Mouse (Mus musculus) gastrocnemius, adult 2 months (tissue): Measurements from ENCODE around the gene Npas2. TPM values are rescaled to one million over a fixed set of nuclear protein-coding genes. Genes with fewer than 3 reads are reported as not detected.

Experiments used
- DNase-seq: peaks from one replicate; pipeline ENCODE4 v3.0.0; 2022
- H3K27ac ChIP-seq: fragments of 200-600 bp; 2 replicates; pipeline ENCODE4 v1.8.1; 2022; ENCODE audit warnings: mild to moderate bottlenecking
- H3K4me3 ChIP-seq: fragments of 200-600 bp; 2 replicates; pipeline ENCODE4 v1.8.1; 2022; ENCODE audit warnings: mild to moderate bottlenecking, moderate library complexity
- CTCF ChIP-seq: fragments of 200-600 bp; IDR thresholded peaks from 2 replicates; pipeline ENCODE4 v1.8.1; 2022; ENCODE audit warnings: antibody characterized with exemption, mild to moderate bottlenecking, moderate library complexity
- intact Hi-C: fragments of 180-260 bp; cut with DNase I; formaldehyde crosslinking; loops from one replicate; pipeline ENCODE4 v1.15.1; 2025
- total RNA-seq, 2 experiments: library from RNA; stranded (reverse); gene quantifications; 2 replicates each; pipeline ENCODE4 v1.2.3; 2021

The Npas2 gene
- total RNA-seq, 2 experiments from 2014 or later, result 0.51 to 4.4 TPM

DNA sequence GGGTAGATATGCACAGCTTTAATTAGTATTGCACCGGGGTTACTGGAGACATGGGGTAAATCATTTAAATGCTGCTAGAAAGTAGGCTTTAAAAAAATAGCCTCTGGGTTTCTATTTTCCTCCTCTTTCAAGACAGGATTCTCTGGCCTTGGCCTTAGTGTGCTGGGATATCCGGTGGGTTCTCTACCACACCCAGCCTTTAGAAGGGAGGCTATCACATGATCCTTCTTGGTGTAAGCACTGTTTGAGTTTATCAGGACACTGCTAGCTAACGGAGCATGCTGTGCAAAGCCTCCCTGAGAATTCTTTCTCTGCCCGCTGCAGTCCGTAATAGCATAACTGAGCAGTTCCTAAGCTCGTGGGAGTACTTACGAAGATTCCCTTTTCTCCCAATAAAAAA, 155.9 kb downstream of the Npas2 start:
- H3K4me3 ChIP-seq, result no peak overlapping the region
- peak overlapping the region; percentile 61 for H3K27ac ChIP-seq
- no peak for TF ChIP-seq CTCF
- intact Hi-C loops, result loop anchor here (10.0 kb wide), 1 partner anchor 245 kb away; no protein-coding TSS in a partner anchor
- no peak for DNase-seq

DNA sequence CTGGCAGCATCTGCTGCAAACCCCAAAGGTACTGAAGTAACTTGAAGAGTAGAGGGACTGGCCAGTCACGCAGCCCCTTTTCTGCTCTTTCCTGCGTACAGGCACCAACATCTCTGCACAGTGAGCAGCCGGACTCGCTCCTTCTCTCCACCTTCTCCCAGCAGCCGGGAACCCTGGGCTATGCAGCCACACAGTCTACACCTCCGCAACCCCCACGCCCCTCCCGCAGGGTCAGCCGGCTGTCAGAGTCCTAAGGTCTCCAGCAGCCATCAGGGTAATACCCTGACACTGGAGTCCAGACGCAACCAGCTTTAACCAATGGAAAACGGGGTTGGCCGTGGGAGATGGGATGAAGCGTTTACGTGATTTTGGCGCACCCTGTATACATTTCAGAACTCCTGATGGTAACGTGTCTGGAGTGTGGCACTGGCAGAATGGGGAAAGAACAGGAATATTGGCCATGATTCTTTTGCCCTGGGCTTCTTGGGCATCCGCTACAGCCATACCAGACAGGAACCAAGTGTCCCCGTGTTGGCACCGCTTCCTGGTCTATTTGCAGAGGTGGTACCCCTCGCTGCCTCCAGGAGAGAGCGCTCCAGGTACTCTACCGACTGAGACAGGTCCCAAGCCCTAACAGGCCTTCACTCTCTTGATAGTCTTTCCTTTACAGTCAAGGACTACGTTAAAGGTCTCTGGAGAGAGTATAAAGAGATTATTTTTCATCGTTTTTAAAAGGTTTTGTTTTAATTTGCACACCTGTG, 168.4 kb downstream of the Npas2 start:
- no peak for TF ChIP-seq CTCF
- DNase-seq, result no peak
- Histone ChIP-seq H3K4me3 (no peak overlapping the region), H3K27ac (no peak overlapping the region)
- intact Hi-C loops, result no loop called here

DNA sequence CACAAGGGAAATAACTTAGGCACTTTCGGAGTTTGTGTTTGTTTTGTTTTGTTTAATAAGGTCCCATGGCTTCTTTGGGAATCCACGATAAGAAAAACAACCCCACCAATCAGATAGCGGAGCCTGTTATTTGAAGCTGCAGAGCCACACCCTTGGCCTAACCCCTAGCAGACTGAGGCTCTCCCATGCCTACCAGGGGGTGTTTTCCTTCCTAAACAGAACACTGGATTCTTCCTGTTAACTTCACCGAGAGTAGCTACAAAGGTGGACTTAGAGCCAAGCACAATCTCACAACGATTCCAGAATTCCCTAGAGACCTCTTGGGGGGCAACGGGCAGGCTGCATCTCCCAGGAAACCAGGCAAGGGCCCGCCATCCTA, 169.0 kb downstream of the Npas2 start:
- Histone ChIP-seq H3K27ac (no peak overlapping the region), H3K4me3 (no peak overlapping the region)
- TF ChIP-seq CTCF, result no peak
- intact Hi-C loops, result no loop called here
- no peak for DNase-seq

DNA sequence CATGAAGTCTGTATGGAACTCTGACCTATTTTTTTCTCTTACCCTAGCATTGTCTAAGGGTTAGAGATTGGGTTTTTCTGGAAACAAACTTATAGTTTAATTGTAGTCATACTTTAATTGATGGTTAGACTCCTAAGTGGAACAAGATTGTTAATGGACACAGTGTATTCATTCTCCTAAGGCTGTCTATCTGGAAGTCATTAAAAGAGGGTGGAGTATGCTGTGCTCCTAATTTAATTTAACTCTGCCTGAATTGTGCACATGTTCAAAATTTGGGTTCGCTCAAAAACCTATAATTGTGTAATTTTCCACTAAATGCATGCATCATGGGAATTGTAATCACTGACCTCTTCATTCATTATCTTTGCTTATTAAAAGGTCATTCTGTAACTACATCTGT, 172.0 kb downstream of the Npas2 start:
- DNase-seq, result no peak
- intact Hi-C loops, result no loop called here
- no peak for TF ChIP-seq CTCF
- Histone ChIP-seq H3K4me3 (no peak overlapping the region), H3K27ac (no peak overlapping the region)

DNA sequence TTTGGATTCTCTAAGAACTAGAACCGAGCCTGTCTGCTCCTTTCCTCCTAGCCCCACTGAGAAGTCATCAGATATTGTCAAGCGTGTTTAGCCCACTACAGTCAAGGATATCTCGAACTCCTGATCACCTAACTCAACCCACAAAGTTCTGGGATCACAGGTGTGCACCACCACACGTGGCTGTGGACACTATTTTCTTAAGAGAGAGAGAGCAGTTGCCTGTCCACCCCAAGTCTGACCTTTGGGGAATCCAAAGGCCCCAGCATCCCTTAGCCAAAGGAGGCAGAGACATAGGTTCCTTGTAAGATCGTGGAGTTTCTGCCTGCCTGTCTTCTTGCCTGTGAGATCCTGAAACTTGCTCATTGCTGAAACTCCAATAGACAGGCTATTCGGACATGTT, 173.5 kb downstream of the Npas2 start:
- intact Hi-C loops, result no loop called here
- peak overlapping the region; percentile 96 for H3K27ac ChIP-seq
- no peak for TF ChIP-seq CTCF
- H3K4me3 ChIP-seq, result peak overlapping the region; percentile 91
- no peak for DNase-seq

DNA sequence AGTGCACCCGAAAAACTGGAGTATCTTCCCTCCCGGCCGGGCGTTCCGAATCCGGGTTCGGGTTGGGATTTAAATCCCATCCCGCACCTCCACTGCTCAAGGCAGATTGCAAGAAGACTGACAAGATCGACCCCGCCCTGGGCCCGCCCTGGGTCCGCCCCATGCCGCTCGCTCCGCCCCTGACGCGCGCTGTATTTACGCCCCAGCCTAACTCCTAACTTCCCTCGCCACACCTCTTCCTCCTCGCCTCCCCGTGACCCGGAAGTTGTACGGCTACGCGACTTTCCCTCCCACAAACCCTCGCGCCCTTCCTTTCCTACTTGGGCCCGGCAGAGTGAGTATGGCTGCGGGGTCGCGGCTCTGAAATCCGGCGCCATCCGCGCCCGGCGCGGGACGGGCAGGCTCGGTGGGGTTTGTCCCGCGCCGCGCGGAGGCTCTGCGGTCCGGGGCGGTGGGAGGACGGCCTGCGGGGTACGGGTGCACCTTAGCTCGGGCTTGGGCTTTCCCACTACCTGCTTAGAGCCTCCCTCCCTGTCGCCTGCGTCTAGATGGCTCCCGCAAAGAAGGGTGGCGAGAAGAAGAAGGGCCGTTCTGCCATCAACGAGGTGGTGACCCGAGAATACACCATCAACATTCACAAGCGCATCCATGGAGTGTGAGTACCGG, 174.2 kb downstream of the Npas2 start, which contains the start of gene Rpl31:
Gene Rpl31 (plus strand): TSS at position 242 of the 666 bp plus-strand sequence.
- TF ChIP-seq CTCF, result no peak
- peak; percentile 98 for DNase-seq
- H3K4me3 ChIP-seq, result peak within 1 kb of the TSS; percentile 91
- intact Hi-C loops, result no loop called here
- peak within 1 kb of the TSS; percentile 96 for H3K27ac ChIP-seq

DNA sequence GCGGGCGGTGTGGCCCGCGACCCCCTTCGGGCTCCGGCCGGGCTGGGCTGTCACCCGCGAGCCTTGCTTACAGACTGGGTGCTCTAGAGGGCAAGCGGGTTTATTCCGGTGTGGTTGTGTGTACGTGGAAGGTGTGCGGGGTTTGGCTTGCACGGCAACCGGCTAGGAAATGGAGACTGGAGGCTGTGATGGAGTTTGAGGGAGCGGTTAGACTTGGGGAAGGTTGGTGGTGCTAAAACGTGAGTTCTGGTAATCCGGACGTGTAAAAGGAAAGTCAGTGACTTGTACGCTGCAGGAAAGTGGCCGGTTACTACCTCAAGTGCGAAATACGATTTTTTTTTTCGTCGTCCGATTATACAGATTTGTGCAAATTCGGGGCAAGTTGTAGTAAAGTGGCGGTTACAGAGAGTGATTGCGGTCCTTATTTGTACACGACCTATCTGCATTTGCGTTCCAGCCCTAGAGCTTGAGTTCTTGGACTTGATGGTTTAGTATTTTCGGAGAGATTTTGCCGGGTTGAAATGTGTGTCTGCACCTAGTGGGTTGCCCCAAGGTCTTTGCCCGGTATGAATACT, 174.8 kb downstream of the Npas2 start:
- Histone ChIP-seq H3K4me3 (peak overlapping the region; percentile 91), H3K27ac (peak overlapping the region; percentile 96)
- intact Hi-C loops, result no loop called here
- DNase-seq, result no peak
- no peak for TF ChIP-seq CTCF

DNA sequence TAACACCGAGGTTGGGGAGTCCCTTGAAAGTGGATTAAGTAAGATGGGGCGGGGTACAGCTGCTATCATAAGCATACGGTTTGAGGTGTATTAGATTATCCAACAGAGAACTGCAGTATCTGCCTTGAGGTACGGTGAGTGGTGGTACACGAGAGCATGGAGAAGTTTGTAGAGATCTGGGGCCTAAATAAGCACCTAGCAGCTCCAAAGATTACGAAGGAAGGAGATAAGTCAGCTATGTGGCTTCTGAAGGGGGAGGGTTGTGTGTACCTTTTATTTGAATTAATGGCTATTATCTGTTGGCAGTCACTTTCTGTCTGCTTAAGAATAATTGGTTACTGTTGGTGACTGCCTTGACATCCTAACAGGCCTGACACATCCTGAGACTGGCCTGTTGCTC, 176.9 kb downstream of the Npas2 start:
- Histone ChIP-seq H3K4me3 (no peak overlapping the region), H3K27ac (no peak overlapping the region)
- intact Hi-C loops, result no loop called here
- DNase-seq, result no peak
- no peak for TF ChIP-seq CTCF

DNA sequence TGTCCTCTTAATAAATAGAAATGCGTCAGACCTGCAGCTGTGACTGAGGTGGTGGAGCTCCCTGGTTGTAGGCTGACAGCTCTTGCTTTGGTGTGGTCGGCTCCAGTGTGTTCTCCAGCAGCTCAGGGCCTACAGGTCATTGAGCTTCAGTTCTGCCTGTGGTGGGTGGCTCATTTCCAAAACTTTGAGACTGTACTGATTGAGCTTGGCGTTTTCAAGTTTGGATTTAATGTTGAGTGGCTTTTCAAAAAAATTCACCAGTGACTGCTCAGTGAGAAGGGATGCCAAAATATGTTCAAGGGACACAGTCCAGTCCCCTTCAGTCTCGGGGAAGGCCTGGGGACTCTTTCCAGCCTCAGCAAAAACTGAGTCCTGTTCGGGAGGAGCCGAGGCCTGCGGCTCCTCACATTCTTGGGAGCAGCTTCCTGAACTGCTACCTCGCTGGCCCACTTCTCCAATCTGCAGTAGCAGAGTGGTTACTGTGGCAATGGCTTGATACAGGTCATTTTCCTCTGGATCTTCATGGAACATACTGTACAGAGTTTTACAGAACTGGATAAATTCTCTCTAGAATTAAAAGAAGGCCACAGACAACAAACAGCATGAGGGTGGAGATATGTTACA, 178.8 kb downstream of the Npas2 start:
- Histone ChIP-seq H3K27ac (no peak overlapping the region), H3K4me3 (no peak overlapping the region)
- intact Hi-C loops, result no loop called here
- DNase-seq, result no peak
- TF ChIP-seq CTCF, result no peak

DNA sequence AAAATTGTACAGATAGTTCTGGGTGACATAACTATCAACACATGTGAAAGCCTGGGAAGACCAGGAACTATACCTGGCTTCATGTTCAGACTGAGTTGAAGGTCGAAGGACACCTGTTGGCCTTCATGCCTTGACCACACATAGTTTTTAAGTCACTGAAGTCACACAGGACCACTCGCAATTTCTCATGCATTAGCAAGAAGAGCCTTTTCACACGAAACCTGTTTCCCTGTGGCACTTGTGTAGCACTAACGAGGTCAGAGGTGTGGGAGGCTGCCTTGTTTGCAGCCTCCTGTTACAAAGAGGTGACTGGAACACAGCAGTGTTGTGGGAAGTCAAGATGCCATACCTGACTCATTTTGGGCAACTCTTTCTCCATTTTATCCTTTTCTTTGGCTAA, 179.8 kb downstream of the Npas2 start:
- no peak overlapping the region for H3K4me3 ChIP-seq
- intact Hi-C loops, result no loop called here
- TF ChIP-seq CTCF, result no peak
- no peak overlapping the region for H3K27ac ChIP-seq
- DNase-seq, result no peak

DNA sequence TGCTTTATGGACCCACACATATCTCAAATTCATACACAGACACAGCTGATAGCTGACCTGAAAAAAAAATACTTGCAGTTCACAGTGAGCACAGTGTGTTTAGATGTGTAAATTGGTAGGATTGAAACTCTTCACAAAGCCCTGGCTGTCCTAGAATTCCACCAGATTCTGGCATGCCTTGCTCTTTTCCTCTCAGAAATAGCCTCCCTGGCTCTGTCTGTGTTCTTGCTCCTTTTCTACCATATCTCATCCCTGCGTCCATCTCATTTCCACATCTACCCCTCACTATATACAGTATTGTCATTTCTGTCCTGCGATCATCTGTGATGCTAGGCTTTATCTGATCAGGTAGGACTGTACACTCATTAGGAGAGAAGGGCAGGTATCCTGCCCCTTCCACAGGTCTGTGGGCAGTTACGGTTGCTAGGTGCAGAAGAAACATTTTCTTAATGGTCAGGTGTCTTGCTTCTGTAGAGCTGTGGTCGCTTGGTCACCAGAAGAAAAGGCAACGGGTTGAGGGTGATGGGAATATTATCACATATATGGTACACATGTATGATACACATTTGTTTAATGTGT, 180.8 kb downstream of the Npas2 start:
- H3K4me3 ChIP-seq, result no peak overlapping the region
- intact Hi-C loops, result no loop called here
- H3K27ac ChIP-seq, result no peak overlapping the region
- no peak for DNase-seq
- TF ChIP-seq CTCF, result no peak

DNA sequence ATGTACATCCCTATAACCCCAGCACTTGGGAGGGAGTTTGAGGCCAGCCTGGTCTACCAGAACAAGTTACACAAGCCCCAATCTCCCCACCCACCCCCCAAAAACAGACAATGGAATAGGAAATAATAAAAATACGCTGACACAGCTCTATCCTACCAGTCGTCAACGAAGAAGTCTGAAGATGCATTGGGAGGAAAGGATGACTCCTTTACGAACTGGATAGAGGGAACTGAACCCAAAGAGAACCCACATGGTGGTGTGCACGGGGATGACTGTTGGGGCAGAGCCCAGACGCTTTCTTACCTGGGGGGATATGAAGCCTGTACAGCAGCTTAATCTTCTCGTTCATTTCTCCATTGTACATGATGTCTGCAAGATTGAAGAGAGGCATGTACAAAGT, 182.6 kb downstream of the Npas2 start:
- Histone ChIP-seq H3K4me3 (no peak overlapping the region), H3K27ac (no peak overlapping the region)
- intact Hi-C loops, result no loop called here
- TF ChIP-seq CTCF, result no peak
- no peak for DNase-seq
